Mouse (Mus musculus) ES-E14 (cell line): ENCODE measurements at regions not wholly inside any gene's neighbourhood (a gene's known extent, or its start where the extent isn't known, plus 50 kb on each side); places are given as distances from the start of the nearest gene placed in this dataset.

Experiments
- DNase-seq: peaks from one replicate; pipeline ENCODE4 v3.0.0-alpha.2; 2013; ENCODE audit warnings: low read depth, low spot score
- H3K27ac ChIP-seq: 2 replicates; pipeline ENCODE4 v1.5.1; 2012; ENCODE audit warnings: low read depth, mild to moderate bottlenecking, low read length, moderate library complexity, mixed read lengths; ENCODE audit not compliant: poor library complexity, insufficient read depth, severe bottlenecking
- H3K36me3 ChIP-seq: 2 replicates; pipeline ENCODE4 v1.6.1; 2012; ENCODE audit warnings: mild to moderate bottlenecking, low read length, moderate library complexity, mixed read lengths; ENCODE audit not compliant: control insufficient read depth, poor library complexity, insufficient read depth, severe bottlenecking
- H3K4me1 ChIP-seq, 2 experiments: fragments of 150-350 bp in 1 of 2; sonication (generic) in 1 of 2; 2 replicates each; pipeline ENCODE4 v1.6.1; 2012; ENCODE audit warnings: low read length in 2 of 2, mild to moderate bottlenecking in 1 of 2, mixed read lengths in 1 of 2; ENCODE audit not compliant: control insufficient read depth in 2 of 2, insufficient read depth in 2 of 2, poor library complexity in 1 of 2
- H3K4me3 ChIP-seq, 2 experiments: fragments of 150-350 bp in 1 of 2; sonication (generic) in 1 of 2; 2 replicates each; pipeline ENCODE4 v1.5.1; 2012; ENCODE audit warnings: low read length in 2 of 2, low read depth in 1 of 2, mild to moderate bottlenecking in 1 of 2, mixed read lengths in 1 of 2; ENCODE audit not compliant: insufficient read depth in 1 of 2, poor library complexity in 1 of 2, severe bottlenecking in 1 of 2
- H3K9ac ChIP-seq: 2 replicates; pipeline ENCODE4 v1.6.1; 2012; ENCODE audit warnings: low read depth, mild to moderate bottlenecking, low read length, mixed read lengths; ENCODE audit not compliant: poor library complexity, insufficient read depth, severe bottlenecking
- H3K9me3 ChIP-seq: fragments of 150-350 bp; sonication (generic); 2 replicates; pipeline ENCODE4 v1.6.1; 2012; ENCODE audit warnings: low read depth, mild to moderate bottlenecking, low read length; ENCODE audit not compliant: control insufficient read depth, insufficient read depth
- CHD2 ChIP-seq: IDR thresholded peaks from 2 replicates; pipeline ENCODE4 v1.6.1; 2014; ENCODE audit warnings: mild to moderate bottlenecking, low read depth, low read length, inconsistent platforms
- HCFC1 ChIP-seq: IDR thresholded peaks from 2 replicates; pipeline ENCODE4 v1.6.1; 2012; ENCODE audit warnings: low read length, inconsistent platforms, borderline replicate concordance; ENCODE audit not compliant: insufficient read depth
- MAFK ChIP-seq: IDR thresholded peaks from 2 replicates; pipeline ENCODE4 v1.6.1; 2014; ENCODE audit warnings: mild to moderate bottlenecking, low read depth, low read length, inconsistent platforms; ENCODE audit not compliant: insufficient read depth
- ZC3H11A ChIP-seq: IDR thresholded peaks from 2 replicates; pipeline ENCODE4 v1.6.1; 2012; ENCODE audit warnings: low read depth, mild to moderate bottlenecking, inconsistent platforms, low read length, borderline replicate concordance
- ZNF384 ChIP-seq: IDR thresholded peaks from 2 replicates; pipeline ENCODE4 v1.6.1; 2012; ENCODE audit warnings: low read depth, low read length, inconsistent platforms
- in situ Hi-C, 2 experiments: fragments of 600-800 bp; cut with MboI; formaldehyde crosslinking; loops; one replicate each; pipeline ENCODE4 v1.15.1; 2025; ENCODE audit warnings: low sequenced_read_pairs in 2 of 2, inconsistent platforms in 1 of 2; ENCODE audit not compliant: unreplicated experiment in 2 of 2

- in situ Hi-C loops = no loop called here
Measured at GRCm38 (mm10) chr6:117426363-117426762, 258.0 kb downstream of the Cxcl12 start.

GRCm38 (mm10) chr6:117427351-117428142 is 259.2 kb downstream of the Cxcl12 start:
- no peak overlapping the region for H3K27ac ChIP-seq
- DNase-seq = no peak
- no peak overlapping the region for H3K9ac ChIP-seq
- H3K4me3 ChIP-seq = no peak overlapping the region
- no peak for TF ChIP-seq MAFK
- no peak for TF ChIP-seq ZNF384
- TF ChIP-seq ZC3H11A = no peak
- TF ChIP-seq CHD2 = no peak
- no peak for TF ChIP-seq HCFC1
- H3K9me3 ChIP-seq = no peaks in the 10 kb centered on the region
- H3K36me3 ChIP-seq = no peaks in the 10 kb centered on the region
- no peaks in the 10 kb centered on the region for H3K4me1 ChIP-seq
- in situ Hi-C loops = no loop called here

More at GRCm38 (mm10) chr6:117426363-117426762, 258.0 kb downstream of the Cxcl12 start:
- Histone ChIP-seq H3K9me3 (no peaks in the 10 kb centered on the region), H3K4me3 (no peak overlapping the region), H3K36me3 (no peaks in the 10 kb centered on the region), H3K27ac (no peak overlapping the region), H3K4me1 (no peaks in the 10 kb centered on the region), H3K9ac (no peak overlapping the region)
- TF ChIP-seq CHD2 = no peak
- no peak for TF ChIP-seq ZNF384
- no peak for TF ChIP-seq MAFK
- no peak for TF ChIP-seq ZC3H11A
- no peak for TF ChIP-seq HCFC1
- DNase-seq = no peak

- no peak for DNase-seq
- no peak overlapping the region for H3K27ac ChIP-seq
Measured at GRCm38 (mm10) chr6:117428441-117428840, 260.1 kb downstream of the Cxcl12 start.

GRCm38 (mm10) chr6:117430876-117431781 is 262.8 kb downstream of the Cxcl12 start:
- Histone ChIP-seq H3K9ac (no peak overlapping the region), H3K36me3 (no peaks in the 10 kb centered on the region), H3K27ac (no peak overlapping the region), H3K9me3 (no peaks in the 10 kb centered on the region), H3K4me3 (no peak overlapping the region), H3K4me1 (no peaks in the 10 kb centered on the region)
- in situ Hi-C loops = no loop called here
- DNase-seq = no peak
- no peak for TF ChIP-seq MAFK

More at GRCm38 (mm10) chr6:117428441-117428840, 260.1 kb downstream of the Cxcl12 start:
- TF ChIP-seq ZC3H11A = no peak
- no peak for TF ChIP-seq MAFK
- Histone ChIP-seq H3K36me3 (no peaks in the 10 kb centered on the region), H3K9me3 (no peaks in the 10 kb centered on the region), H3K4me1 (no peaks in the 10 kb centered on the region), H3K9ac (no peak overlapping the region), H3K4me3 (no peak overlapping the region)
- in situ Hi-C loops = no loop called here
